Mouse (Mus musculus) intestine, embryonic 15.5 days (tissue): ENCODE data around the gene Snrnp25. TPM values are rescaled to one million over a fixed set of nuclear protein-coding genes. Genes with fewer than 3 reads are reported as not detected.

Experiments
- ATAC-seq: fragments of 200-750 bp; cut with Nextera tagmentation; 2 replicates; pipeline ENCODE4 v1.8.0; 2017; ENCODE audit warnings: moderate TSS enrichment, moderate library complexity
- H3K27ac ChIP-seq: fragments of 300-500 bp; sonication (generic); 2 replicates; pipeline ENCODE4 v1.5.1; 2015; ENCODE audit warnings: mild to moderate bottlenecking, inconsistent platforms
- H3K27me3 ChIP-seq: fragments of 300-500 bp; sonication (generic); replicated peaks from 2 replicates; pipeline ENCODE4 v1.6.1; 2015; ENCODE audit warnings: inconsistent platforms
- H3K36me3 ChIP-seq: fragments of 300-500 bp; sonication (generic); 2 replicates; pipeline ENCODE4 v1.6.1; 2015; ENCODE audit warnings: inconsistent platforms
- H3K4me1 ChIP-seq: fragments of 300-500 bp; sonication (generic); replicated peaks from 2 replicates; pipeline ENCODE4 v1.6.1; 2015; ENCODE audit warnings: inconsistent platforms
- H3K4me2 ChIP-seq: fragments of 300-500 bp; sonication (generic); replicated peaks from 2 replicates; pipeline ENCODE4 v1.6.1; 2015; ENCODE audit warnings: mild to moderate bottlenecking, inconsistent platforms
- H3K4me3 ChIP-seq: fragments of 300-500 bp; sonication (generic); replicated peaks from 2 replicates; pipeline ENCODE4 v1.5.1; 2015; ENCODE audit warnings: inconsistent platforms
- H3K9ac ChIP-seq: fragments of 300-500 bp; sonication (generic); 2 replicates; pipeline ENCODE4 v1.6.1; 2015; ENCODE audit warnings: inconsistent platforms
- H3K9me3 ChIP-seq: fragments of 300-500 bp; sonication (generic); 2 replicates; pipeline ENCODE4 v1.6.1; 2016; ENCODE audit warnings: inconsistent platforms
- WGBS: fragments of 180-500 bp; shearing (Covaris S2); methylation state at CpG from one replicate; pipeline ENCODE4 v1.1.7; 2015; 5-methylcytosine and 5-hydroxymethylcytosine counted together
- polyA plus RNA-seq: library from polyadenylated mRNA; unstranded; fragments of >200 nt; fragmentation: Nextera tagmentation; extraction: Ambion mirVana; gene quantifications from 2 replicates; pipeline ENCODE4 v1.2.1, GENCODE M21; 2015

Gene Snrnp25
- polyA plus RNA-seq, 1 experiment from 2014 or later = 45.1 TPM

DNA sequence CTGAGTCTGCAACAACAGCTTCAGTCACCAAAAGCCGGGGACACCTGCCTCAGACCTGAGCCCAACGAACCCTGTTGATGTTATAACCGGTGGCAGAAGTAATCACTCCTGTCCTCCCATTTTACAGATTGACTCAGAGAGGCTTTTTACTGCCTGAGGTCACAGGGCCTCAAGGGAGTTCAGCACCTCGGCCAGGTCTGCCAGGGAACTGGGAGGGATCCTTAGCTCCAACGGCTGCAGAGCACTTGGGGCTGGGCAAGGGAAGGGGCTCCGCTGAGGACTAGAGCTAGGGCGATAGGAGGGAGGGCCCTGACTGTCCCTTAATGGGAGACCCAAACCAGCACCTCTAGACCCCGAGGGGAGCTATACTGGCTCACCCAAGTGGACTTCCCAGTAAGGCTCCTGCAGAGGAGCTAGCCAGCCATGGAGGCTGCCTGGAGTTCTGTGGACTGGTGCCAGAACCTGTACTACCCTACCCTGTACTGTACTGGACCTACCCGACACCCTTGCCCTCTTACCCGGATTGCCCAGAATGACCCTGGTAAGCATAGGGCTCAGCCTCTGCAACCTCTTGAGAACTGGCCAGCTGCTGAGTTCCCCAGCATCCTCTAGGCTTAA lies 15.5 kb downstream of the Snrnp25 start:
- Histone ChIP-seq H3K27me3 (no peaks in the 10 kb centered on the region), H3K9me3 (no peaks in the 10 kb centered on the region), H3K4me1 (peaks cover 63% of the 10 kb centered on the region), H3K27ac (peak overlapping the region; percentile 98), H3K4me2 (peak overlapping the region; percentile 82), H3K36me3 (no peaks in the 10 kb centered on the region; the same call in 1 of the 2 replicates), H3K4me3 (peak overlapping the region; percentile 91), H3K9ac (peak overlapping the region; percentile 94)
- no peak; the same call in 1 of the 2 replicates for ATAC-seq
- WGBS = 25% methylated on average over 10 of the region's 10 CpGs

GRCm38 (mm10) chr11:32221225-32221950 lies 16.2 kb downstream of the Snrnp25 start:
- ATAC-seq = peak; percentile 74
- Histone ChIP-seq H3K9ac (peak overlapping the region; percentile 94), H3K9me3 (no peaks in the 10 kb centered on the region), H3K27me3 (no peaks in the 10 kb centered on the region), H3K4me2 (peak overlapping the region; percentile 82), H3K4me1 (peaks cover 67% of the 10 kb centered on the region), H3K4me3 (peak overlapping the region; percentile 91), H3K27ac (peak overlapping the region; percentile 98), H3K36me3 (no peaks in the 10 kb centered on the region)
- WGBS = 0% methylated on average over 46 of the region's 46 CpGs

- under 1% methylated on average over 72 of the region's 72 CpGs for WGBS
- peak within 1 kb of the TSS; percentile 91 for H3K4me3 ChIP-seq
- H3K4me2 ChIP-seq = peak within 1 kb of the TSS; percentile 82
- no peaks in the 10 kb centered on the region for H3K9me3 ChIP-seq
- peak within 1 kb of the TSS; percentile 94 for H3K9ac ChIP-seq
- H3K36me3 ChIP-seq = no peaks in the 10 kb centered on the region
- peaks cover 71% of the 10 kb centered on the region for H3K4me1 ChIP-seq
- no peaks in the 10 kb centered on the region for H3K27me3 ChIP-seq
- H3K27ac ChIP-seq = peak within 1 kb of the TSS; percentile 98
- peak; percentile 67 for ATAC-seq
These were observed 16.8 kb downstream of the Snrnp25 start, which contains the start of gene Rhbdf1 for GRCm38 (mm10) chr11:32221951-32222409. TSS of gene Rhbdf1 (minus strand) at chr11:32222300.

DNA sequence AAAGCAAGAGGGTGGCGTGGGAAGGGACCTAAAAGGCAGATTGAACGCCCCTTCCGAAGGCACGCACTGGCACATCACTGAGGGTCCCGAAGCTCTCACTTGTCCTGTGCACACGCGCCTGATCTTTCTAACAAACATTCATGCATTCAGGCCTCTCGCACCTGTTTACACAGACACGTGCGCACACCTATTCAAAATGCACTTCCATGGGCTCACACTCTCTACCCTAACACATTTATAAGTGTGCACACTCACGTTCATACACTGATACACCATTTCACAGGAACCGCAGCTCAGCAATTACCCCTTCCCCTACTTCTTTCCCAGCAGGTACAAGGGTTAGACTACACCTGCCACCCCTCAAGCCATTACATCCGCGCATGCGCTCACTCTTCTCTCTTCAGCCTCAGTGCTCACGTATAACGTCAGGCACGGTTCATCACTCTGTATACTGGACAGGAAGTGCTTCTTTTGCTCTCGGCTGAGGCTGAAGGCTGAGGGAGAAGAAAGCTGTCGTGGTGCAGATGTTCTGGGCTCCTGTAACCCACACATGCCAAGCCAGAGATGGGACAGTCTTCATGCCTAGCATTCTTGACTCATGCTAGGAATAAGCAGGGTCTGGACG lies 17.5 kb downstream of the Snrnp25 start:
- Histone ChIP-seq H3K27ac (peak overlapping the region; percentile 98), H3K4me1 (peaks cover 71% of the 10 kb centered on the region), H3K36me3 (no peaks in the 10 kb centered on the region), H3K4me3 (peak overlapping the region; percentile 91), H3K27me3 (no peaks in the 10 kb centered on the region), H3K4me2 (peak overlapping the region; percentile 82), H3K9me3 (no peaks in the 10 kb centered on the region), H3K9ac (peak overlapping the region; percentile 94; the same call in 1 of the 2 replicates)
- WGBS = 4% methylated on average over 21 of the region's 21 CpGs
- peak; percentile 21 for ATAC-seq

DNA sequence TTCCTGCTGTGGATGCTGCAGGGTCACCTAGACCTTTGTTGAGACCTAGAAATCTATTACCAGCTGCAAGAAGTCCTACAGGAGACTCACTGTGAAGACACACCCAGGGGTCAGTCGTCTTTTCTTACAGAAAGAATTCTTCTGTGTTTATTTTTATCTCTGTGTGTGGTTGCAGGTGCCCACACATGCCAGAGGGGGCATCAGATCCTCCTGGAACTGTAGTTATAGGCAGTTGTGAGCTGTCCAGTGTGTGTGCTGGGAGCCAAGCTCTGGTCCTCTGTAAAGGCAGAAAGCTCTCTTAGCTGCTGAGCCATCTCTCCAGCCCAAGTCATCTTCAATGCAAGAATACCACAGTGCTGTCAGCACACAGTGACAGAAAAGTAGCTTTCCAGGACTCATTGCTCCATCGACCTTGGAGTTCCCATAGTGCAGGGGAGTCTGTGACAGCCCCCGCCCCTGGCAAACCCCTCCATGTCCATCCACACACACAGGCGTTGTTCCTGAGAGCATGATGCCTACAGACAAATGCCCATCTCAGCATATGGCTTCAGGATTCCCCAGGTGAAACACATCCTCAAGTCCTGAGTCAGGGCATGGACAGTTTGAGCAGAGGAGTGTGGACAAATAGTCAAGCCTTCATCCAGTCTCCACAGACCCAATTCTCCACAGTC lies 18.2 kb downstream of the Snrnp25 start:
- Histone ChIP-seq H3K9ac (no peak overlapping the region), H3K4me2 (peak overlapping the region; percentile 82; the same call in 1 of the 2 replicates), H3K4me3 (no peak overlapping the region), H3K9me3 (no peaks in the 10 kb centered on the region), H3K4me1 (peaks cover 64% of the 10 kb centered on the region), H3K27ac (peak overlapping the region; percentile 98), H3K36me3 (no peaks in the 10 kb centered on the region; the same call in 1 of the 2 replicates), H3K27me3 (no peaks in the 10 kb centered on the region)
- no peak for ATAC-seq
- WGBS = 65% methylated on average over 4 of the region's 4 CpGs

DNA sequence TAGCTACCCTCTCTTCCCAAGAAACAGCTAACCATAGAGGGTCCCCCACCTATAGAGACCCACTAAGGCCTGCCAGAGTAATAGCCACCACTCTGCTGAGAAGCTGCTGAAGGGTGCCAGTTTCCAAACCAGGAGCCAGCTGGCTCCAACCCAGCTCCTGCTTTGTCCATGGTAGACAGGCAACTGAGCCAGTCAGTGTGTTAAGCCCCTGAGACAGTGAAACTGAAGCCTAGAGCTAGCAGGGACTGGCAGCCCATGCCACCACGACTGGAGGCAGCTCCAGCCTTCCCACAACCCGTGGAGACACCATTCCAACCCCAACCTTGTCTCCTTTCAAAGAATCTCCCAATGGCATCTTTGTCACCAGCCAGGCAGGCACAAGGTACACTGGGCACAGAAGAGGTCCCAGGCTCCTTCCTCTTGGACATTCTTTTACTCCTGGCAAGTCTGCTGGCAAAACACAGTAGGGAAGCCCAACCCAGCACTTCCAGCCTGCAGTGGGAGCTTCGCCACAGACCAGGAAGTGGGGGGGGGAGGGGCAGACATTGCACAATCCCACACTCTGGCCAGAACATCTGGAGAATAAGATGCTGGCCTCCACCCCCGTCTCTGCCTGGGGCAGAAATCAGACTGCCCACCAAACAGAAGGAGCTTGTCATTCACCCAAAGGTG lies 19.4 kb downstream of the Snrnp25 start:
- peak; percentile 23 for ATAC-seq
- Histone ChIP-seq H3K9me3 (no peaks in the 10 kb centered on the region), H3K4me2 (peak overlapping the region; percentile 38), H3K4me3 (no peak overlapping the region), H3K9ac (peak overlapping the region; percentile 18; the same call in 1 of the 2 replicates), H3K27ac (peak overlapping the region; percentile 91), H3K4me1 (peaks cover 53% of the 10 kb centered on the region), H3K36me3 (no peaks in the 10 kb centered on the region; the same call in 1 of the 2 replicates), H3K27me3 (no peaks in the 10 kb centered on the region)
- WGBS = 16% methylated on average over 4 of the region's 4 CpGs

- no peaks in the 10 kb centered on the region for H3K9me3 ChIP-seq
- ATAC-seq = no peak
- peak overlapping the region; percentile 74 for H3K4me2 ChIP-seq
- 0 out of 2 replicates have a peak overlapping the region, but pooled peaks have one; percentile 12 for H3K9ac ChIP-seq
- no peak overlapping the region for H3K4me3 ChIP-seq
- H3K27me3 ChIP-seq = no peaks in the 10 kb centered on the region
- 44% methylated on average over 7 of the region's 7 CpGs for WGBS
- H3K4me1 ChIP-seq = peaks cover 48% of the 10 kb centered on the region
- H3K27ac ChIP-seq = peak overlapping the region; percentile 91
- H3K36me3 ChIP-seq = peaks cover 3% of the 10 kb centered on the region
These were observed 20.2 kb downstream of the Snrnp25 start for GRCm38 (mm10) chr11:32225222-32226104.

DNA sequence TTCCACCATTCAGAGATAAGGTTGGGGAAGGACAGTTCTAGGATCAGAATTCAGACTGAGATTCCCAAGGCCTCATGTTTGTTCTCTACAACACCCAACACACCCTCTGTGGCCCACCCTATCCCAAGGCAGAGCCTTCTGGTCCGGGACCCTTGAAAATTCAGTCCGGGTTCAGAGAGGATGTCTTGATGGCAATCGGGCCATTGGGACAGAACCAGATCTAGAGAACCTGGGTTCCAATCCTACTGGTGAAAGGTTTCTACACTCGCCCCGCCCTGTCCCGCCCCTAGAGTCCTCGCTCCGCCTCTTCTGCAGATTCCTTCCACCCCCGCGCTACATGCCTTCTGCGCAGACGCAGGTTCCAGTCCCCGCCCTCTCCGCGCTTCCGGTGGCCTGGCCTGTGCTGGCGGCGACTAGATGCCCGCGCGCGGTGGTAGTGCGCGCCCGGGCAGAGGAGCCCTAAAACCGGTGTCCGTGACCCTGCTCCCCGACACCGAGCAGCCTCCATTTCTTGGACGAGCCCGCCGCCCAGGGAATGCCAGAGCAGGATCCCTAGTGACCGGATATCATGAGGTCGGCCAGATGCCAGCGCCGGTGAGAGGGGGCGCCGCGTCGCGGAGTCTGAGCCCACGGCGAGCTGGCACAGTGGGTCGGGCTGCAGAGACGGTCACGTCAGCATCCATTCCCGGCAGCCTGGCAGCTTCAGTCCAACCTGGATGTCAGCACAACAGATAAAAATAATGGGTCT lies 21.1 kb downstream of the Snrnp25 start, which contains the start of gene Mpg:
Gene Mpg, plus strand, starts transcription at position 382 of the 748 bp plus-strand sequence.
- Histone ChIP-seq H3K27ac (peak within 1 kb of the TSS; percentile 91), H3K4me1 (peaks cover 40% of the 10 kb centered on the region), H3K9ac (peak within 1 kb of the TSS; percentile 67), H3K36me3 (peaks cover 7% of the 10 kb centered on the region), H3K4me3 (peak within 1 kb of the TSS; percentile 63), H3K27me3 (no peaks in the 10 kb centered on the region), H3K4me2 (peak within 1 kb of the TSS; percentile 74), H3K9me3 (no peaks in the 10 kb centered on the region)
- 3% methylated on average over 47 of the region's 47 CpGs for WGBS
- ATAC-seq = peak; percentile 78

GRCm38 (mm10) chr11:32227041-32227440 lies 21.8 kb downstream of the Snrnp25 start:
- Histone ChIP-seq H3K36me3 (peaks cover 14% of the 10 kb centered on the region), H3K9me3 (no peaks in the 10 kb centered on the region), H3K27me3 (no peaks in the 10 kb centered on the region), H3K4me3 (peak overlapping the region; percentile 63), H3K27ac (peak overlapping the region; percentile 91), H3K9ac (peak overlapping the region; percentile 67), H3K4me2 (peak overlapping the region; percentile 74), H3K4me1 (peaks cover 40% of the 10 kb centered on the region)
- WGBS = 36% methylated on average over 1 of the region's 1 CpGs
- ATAC-seq = no peak

DNA sequence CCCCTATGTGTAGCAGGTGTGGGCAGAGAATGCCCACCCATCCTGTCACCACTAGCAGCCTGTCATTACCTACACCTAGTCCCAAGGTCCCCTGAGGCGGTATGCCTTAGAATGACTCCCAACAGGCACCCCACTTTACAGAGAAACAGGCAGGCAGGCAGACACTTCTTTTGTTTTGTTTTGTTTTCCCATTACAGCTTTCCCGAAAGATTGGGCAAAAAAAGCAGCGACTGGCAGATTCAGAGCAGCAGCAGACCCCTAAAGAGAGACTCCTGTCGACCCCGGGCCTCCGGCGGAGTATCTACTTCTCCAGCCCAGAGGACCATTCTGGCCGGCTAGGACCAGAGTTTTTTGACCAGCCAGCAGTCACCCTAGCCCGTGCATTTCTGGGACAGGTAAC lies 22.3 kb downstream of the Snrnp25 start:
- Histone ChIP-seq H3K9ac (no peak overlapping the region), H3K4me2 (peak overlapping the region; percentile 74; the same call in 1 of the 2 replicates), H3K4me1 (peaks cover 36% of the 10 kb centered on the region), H3K27ac (no peak overlapping the region), H3K36me3 (peaks cover 15% of the 10 kb centered on the region), H3K9me3 (no peaks in the 10 kb centered on the region), H3K4me3 (no peak overlapping the region), H3K27me3 (no peaks in the 10 kb centered on the region)
- ATAC-seq = no peak
- 88% methylated on average over 9 of the region's 9 CpGs for WGBS
